Mouse (Mus musculus) liver, embryonic 14.5 days (tissue): Measurements from ENCODE around the gene Cggbp1. TPM values are rescaled to one million over a fixed set of nuclear protein-coding genes. Genes with fewer than 3 reads are reported as not detected.
"Not testable (repeated sequence)": the region's sequence is repeated elsewhere in the genome, so short reads cannot be mapped to it uniquely, and the experiment has no call there.

Experiments used
- ATAC-seq: fragments of 200-750 bp; cut with Nextera tagmentation; 2 replicates; pipeline ENCODE4 v1.8.0; 2017; ENCODE audit warnings: moderate number of reproducible peaks, mild to moderate bottlenecking, moderate library complexity; ENCODE audit not compliant: insufficient read depth
- DNase-seq, 3 experiments: peaks; one replicate each; pipeline ENCODE4 v3.0.0-alpha.2; 2012 to 2013; ENCODE audit warnings: low read depth in 3 of 3, low spot score in 3 of 3
- H3K27ac ChIP-seq: fragments of 300-500 bp; sonication (generic); 2 replicates; pipeline ENCODE4 v1.5.1; 2014; ENCODE audit warnings: moderate library complexity, mild to moderate bottlenecking, control low read depth, inconsistent platforms
- H3K27me3 ChIP-seq: fragments of 300-500 bp; sonication (generic); 2 replicates; pipeline ENCODE4 v1.6.1; 2014; ENCODE audit warnings: mild to moderate bottlenecking, low read length, moderate library complexity; ENCODE audit not compliant: control insufficient read depth, insufficient read depth
- H3K36me3 ChIP-seq: fragments of 300-500 bp; sonication (generic); replicated peaks from 2 replicates; pipeline ENCODE4 v1.6.1; 2014; ENCODE audit warnings: low read depth; ENCODE audit not compliant: control insufficient read depth, insufficient read depth
- H3K4me1 ChIP-seq, 2 experiments: fragments of 200-500 bp in 1 of 2; fragments of 300-500 bp in 1 of 2; sonication (generic) in 1 of 2; replicated peaks; 2 replicates each; pipeline ENCODE4 v1.6.1; 2012 to 2014; ENCODE audit warnings: antibody characterized with exemption in 1 of 2, inconsistent platforms in 1 of 2, low read length in 1 of 2; ENCODE audit not compliant: control insufficient read depth in 2 of 2, insufficient read depth in 2 of 2
- H3K4me2 ChIP-seq: fragments of 300-500 bp; sonication (generic); 2 replicates; pipeline ENCODE4 v1.6.1; 2014; ENCODE audit warnings: low read depth, mild to moderate bottlenecking, control low read depth, moderate library complexity
- H3K4me3 ChIP-seq, 2 experiments: fragments of 200-500 bp in 1 of 2; fragments of 300-500 bp in 1 of 2; sonication (generic) in 1 of 2; 2 replicates each; pipeline ENCODE4 v1.5.1; 2012 to 2014; ENCODE audit warnings: low read depth in 2 of 2, low read length in 2 of 2, mild to moderate bottlenecking in 2 of 2, control low read depth in 1 of 2, inconsistent platforms in 1 of 2, moderate library complexity in 1 of 2; ENCODE audit not compliant: insufficient read depth in 1 of 2
- H3K9ac ChIP-seq: fragments of 300-500 bp; sonication (generic); replicated peaks from 2 replicates; pipeline ENCODE4 v1.6.1; 2014; ENCODE audit warnings: mild to moderate bottlenecking, control low read depth, moderate library complexity
- H3K9me3 ChIP-seq: fragments of 300-500 bp; sonication (generic); 2 replicates; pipeline ENCODE4 v1.6.1; 2016; ENCODE audit warnings: low read length, mixed read lengths; ENCODE audit not compliant: control insufficient read depth
- CTCF ChIP-seq: IDR thresholded peaks from 2 replicates; pipeline ENCODE4 v1.5.1; 2016; ENCODE audit warnings: antibody characterized with exemption, low read depth, control low read depth
- EP300 ChIP-seq: IDR thresholded peaks from 2 replicates; pipeline ENCODE4 v1.6.1; 2016; ENCODE audit warnings: antibody characterized with exemption, low read depth
- WGBS: fragments of 180-500 bp; shearing (Covaris S2); extraction: QIAGEN DNeasy Blood & Tissue Kit; methylation state at CpG from one replicate; pipeline ENCODE4 v1.1.7; 2014; ENCODE audit not compliant: insufficient replicate concordance; 5-methylcytosine and 5-hydroxymethylcytosine counted together
- polyA plus RNA-seq, 2 experiments: library from polyadenylated mRNA; depleted of rRNA in 1 of 2; stranded (reverse) in 1 of 2; unstranded in 1 of 2; fragments of >200 nt; fragmentation: Nextera tagmentation in 1 of 2; extraction: Ambion mirVana in 1 of 2; gene quantifications; 2 replicates each; pipeline versions ENCODE4 v1.2.1 to v1.2.3; 2012 to 2014

Cggbp1 gene
- polyA plus RNA-seq, 2 experiments, result 11.2 to 26.0 TPM

- Histone ChIP-seq H3K4me3 (no peak overlapping the region), H3K27ac (no peak overlapping the region), H3K4me1 (peaks cover 0 to 5% of the 10 kb centered on the region in 2 experiments; a peak in 3 of 4 replicates), H3K27me3 (no peaks in the 10 kb centered on the region), H3K36me3 (peaks cover 21% of the 10 kb centered on the region), H3K9ac (no peak overlapping the region), H3K9me3 (no peaks in the 10 kb centered on the region), H3K4me2 (no peak overlapping the region)
- 65% methylated on average over 3 of the region's 3 CpGs for WGBS
- TF ChIP-seq EP300 (no peak), CTCF (no peak)
- no peak for DNase-seq
- ATAC-seq, result no peak
Measured at GRCm38 (mm10) chr16:64856946-64857345, 5.2 kb downstream of the Cggbp1 start.

- H3K27me3 ChIP-seq, H3K27ac ChIP-seq, H3K9ac ChIP-seq, ATAC-seq, H3K4me3 ChIP-seq, H3K9me3 ChIP-seq, H3K4me2 ChIP-seq, H3K4me1 ChIP-seq, H3K36me3 ChIP-seq, DNase-seq: not testable (repeated sequence)
- 78% methylated on average over 8 of the region's 8 CpGs for WGBS
Measured at GRCm38 (mm10) chr16:64865841-64866240, 14.0 kb downstream of the Cggbp1 start.

GRCm38 (mm10) chr16:64868613-64869012 is 16.8 kb downstream of the Cggbp1 start:
- Histone ChIP-seq H3K4me2 (no peak overlapping the region), H3K27ac (no peak overlapping the region), H3K9ac (no peak overlapping the region), H3K9me3 (no peaks in the 10 kb centered on the region), H3K36me3 (no peaks in the 10 kb centered on the region), H3K4me1 (peaks cover 0 to 3% of the 10 kb centered on the region in 2 experiments; a peak in 1 of 4 replicates), H3K27me3 (no peaks in the 10 kb centered on the region), H3K4me3 (no peak overlapping the region)
- WGBS, result 41% methylated on average over 6 of the region's 6 CpGs
- TF ChIP-seq CTCF, result no peak
- no peak for TF ChIP-seq EP300
- ATAC-seq (no peak), DNase-seq (no peak)

GRCm38 (mm10) chr16:64869621-64870020 is 17.8 kb downstream of the Cggbp1 start:
- WGBS, result 25% methylated on average over 2 of the region's 2 CpGs
- H3K36me3 ChIP-seq, result no peaks in the 10 kb centered on the region
- H3K27ac ChIP-seq, result no peak overlapping the region
- no peak for DNase-seq
- TF ChIP-seq EP300 (no peak), CTCF (no peak)
- H3K4me3 ChIP-seq, result no peak overlapping the region
- no peak overlapping the region for H3K9ac ChIP-seq
- no peaks in the 10 kb centered on the region for H3K27me3 ChIP-seq
- no peaks in the 10 kb centered on the region for H3K9me3 ChIP-seq
- H3K4me2 ChIP-seq, result no peak overlapping the region
- no peak for ATAC-seq
- peaks cover 0 to 3% of the 10 kb centered on the region in 2 experiments; a peak in 1 of 4 replicates for H3K4me1 ChIP-seq

- no peak overlapping the region for H3K4me2 ChIP-seq
- ATAC-seq (no peak), DNase-seq (no peak)
- TF ChIP-seq CTCF (no peak), EP300 (no peak)
- 39% methylated on average over 3 of the region's 3 CpGs for WGBS
- no peaks in the 10 kb centered on the region for H3K27me3 ChIP-seq
- no peak overlapping the region for H3K27ac ChIP-seq
- H3K9ac ChIP-seq, result no peak overlapping the region
- no peak overlapping the region for H3K4me3 ChIP-seq
- H3K36me3 ChIP-seq, result no peaks in the 10 kb centered on the region
- no peaks in the 10 kb centered on the region for H3K9me3 ChIP-seq
- peaks cover 0 to 3% of the 10 kb centered on the region in 2 experiments; a peak in 1 of 4 replicates for H3K4me1 ChIP-seq
Measured at GRCm38 (mm10) chr16:64872296-64872695, 20.5 kb downstream of the Cggbp1 start.

- DNase-seq, result no peak
- H3K27me3 ChIP-seq, result no peaks in the 10 kb centered on the region
- H3K9me3 ChIP-seq, result no peaks in the 10 kb centered on the region
- 12% methylated on average over 7 of the region's 7 CpGs for WGBS
- peak overlapping the region; percentile 94 to 100 for H3K4me3 ChIP-seq
- peaks cover 0 to 3% of the 10 kb centered on the region in 2 experiments; a peak in 1 of 4 replicates for H3K4me1 ChIP-seq
- H3K9ac ChIP-seq, result peak overlapping the region; percentile 92
- H3K4me2 ChIP-seq, result peak overlapping the region; percentile 88
- no peaks in the 10 kb centered on the region for H3K36me3 ChIP-seq
- no peak overlapping the region for H3K27ac ChIP-seq
- no peak for ATAC-seq
- TF ChIP-seq EP300, result no peak
- no peak for TF ChIP-seq CTCF
Measured at GRCm38 (mm10) chr16:64872841-64873240, 21.0 kb downstream of the Cggbp1 start.
